Mouse (Mus musculus) heart, postnatal 10 days (tissue): ENCODE measurements around the gene Aldh3b2. TPM values are rescaled to one million over a fixed set of nuclear protein-coding genes. Genes with fewer than 3 reads are reported as not detected.

Source experiments
- DNase-seq, 2 experiments: peaks; one replicate each; pipeline ENCODE4 v3.0.0; 2021
- intact Hi-C: fragments of 180-260 bp; cut with DNase I; formaldehyde crosslinking; loops from one replicate; pipeline ENCODE4 v1.15.1; 2025
- total RNA-seq, 2 experiments: library from RNA; stranded (reverse); gene quantifications; 2 replicates each; pipeline ENCODE4 v1.2.3; 2021

Gene Aldh3b2
- total RNA-seq, 2 experiments from 2014 or later = 0.32 to 0.72 TPM

- DNase-seq = no peak
- intact Hi-C loops = no loop called here
Observed at GRCm38 (mm10) chr19:4003641-4004040, 31.5 kb downstream of the Aldh3b2 start.

- intact Hi-C loops = no loop called here
- no peak for DNase-seq
Observed at GRCm38 (mm10) chr19:4004331-4004730, 32.2 kb downstream of the Aldh3b2 start.

GRCm38 (mm10) chr19:4005091-4005490 is 33.0 kb downstream of the Aldh3b2 start:
- no peak for DNase-seq
- intact Hi-C loops = no loop called here

- DNase-seq = no peak
Observed at GRCm38 (mm10) chr19:4005971-4006370, 33.8 kb downstream of the Aldh3b2 start.

GRCm38 (mm10) chr19:4011086-4011485 is 39.0 kb downstream of the Aldh3b2 start:
- DNase-seq = no peak
- intact Hi-C loops = no loop called here

More at GRCm38 (mm10) chr19:4005971-4006370, 33.8 kb downstream of the Aldh3b2 start:
- intact Hi-C loops = no loop called here

- intact Hi-C loops = loop anchor here (1.0 kb wide), 1 partner anchor 66 kb away; no protein-coding TSS in a partner anchor
- DNase-seq = peak; percentile 98
Observed at GRCm38 (mm10) chr19:4012432-4013022, 40.4 kb downstream of the Aldh3b2 start, which contains the start of gene Ndufv1. Gene Ndufv1 (minus strand): TSS chr19:4012806.

GRCm38 (mm10) chr19:4013066-4013465 is 40.9 kb downstream of the Aldh3b2 start:
- no peak for DNase-seq
- intact Hi-C loops = no loop called here

- no peak for DNase-seq
- intact Hi-C loops = loop anchor here (5.0 kb wide), 3 partner anchors 67 to 212 kb away; partner anchors contain the start of genes Cabp2 and Coro1b
Observed at GRCm38 (mm10) chr19:4014802-4015201, 42.7 kb downstream of the Aldh3b2 start.

GRCm38 (mm10) chr19:4015635-4016034 is 43.5 kb downstream of the Aldh3b2 start:
- intact Hi-C loops = loop anchor here (5.0 kb wide), 3 partner anchors 67 to 212 kb away; partner anchors contain the start of genes Cabp2 and Coro1b
- no peak for DNase-seq

GRCm38 (mm10) chr19:4017921-4018587 is 45.9 kb downstream of the Aldh3b2 start:
- DNase-seq = no peak
- intact Hi-C loops = loop anchor here (5.0 kb wide), 3 partner anchors 64 to 209 kb away; partner anchors contain the start of genes Cabp2 and Coro1b

- peak; percentile 92 to 93 for DNase-seq
- intact Hi-C loops = loop anchor here (1.0 to 5.0 kb wide), 4 partner anchors 28 to 208 kb away; partner anchors contain the start of genes Cabp2 and Coro1b
Observed at GRCm38 (mm10) chr19:4018743-4019583, 46.8 kb downstream of the Aldh3b2 start.

GRCm38 (mm10) chr19:4023185-4023584 is 51.1 kb downstream of the Aldh3b2 start:
- intact Hi-C loops = no loop called here
- no peak for DNase-seq

GRCm38 (mm10) chr19:4027576-4027975 is 55.4 kb downstream of the Aldh3b2 start:
- intact Hi-C loops = no loop called here
- no peak for DNase-seq

Other genes starting within 250 kb of the Aldh3b2 start
- 10 to 100 TPM; 36.7 to 38.9 TPM for gene Kmt5b, start 204.9 kb upstream of the Aldh3b2 start, total RNA-seq
- gene Chka, start 120.6 kb upstream of the Aldh3b2 start, total RNA-seq = 10 to 100 TPM; 12.1 to 17.8 TPM
- gene Tcirg1, start 65.2 kb upstream of the Aldh3b2 start, total RNA-seq = 10 to 100 TPM; 15.7 to 16.2 TPM
- 100 to 1,000 TPM; 358 to 371 TPM for gene Ndufs8, start 59.6 kb upstream of the Aldh3b2 start, total RNA-seq
- gene Aldh3b1, start 42.5 kb upstream of the Aldh3b2 start, total RNA-seq = 1 to 10 TPM; 2.6 to 2.7 TPM
- 10 to 100 TPM; 19.7 to 24.5 TPM for gene Unc93b1, start 37.1 kb upstream of the Aldh3b2 start, total RNA-seq
- under 1 TPM; 0.10 to 0.24 TPM for gene Aldh3b3, start 13.7 kb upstream of the Aldh3b2 start, total RNA-seq
- gene Acy3, start 14.2 kb downstream of the Aldh3b2 start, total RNA-seq = 10 to 100 TPM; 12.8 to 13.4 TPM
- not detected for gene Tbx10, start 20.4 kb downstream of the Aldh3b2 start, total RNA-seq
- 10 to 100 TPM; 61.2 to 71.2 TPM for gene Nudt8, start 28.3 kb downstream of the Aldh3b2 start, total RNA-seq
- gene Gm49405, start 28.3 kb downstream of the Aldh3b2 start, total RNA-seq = 1 to 10 TPM; 1.4 to 1.6 TPM
- 100 to 1,000 TPM; 102 to 103 TPM for gene Doc2g, start 31.0 kb downstream of the Aldh3b2 start, total RNA-seq
- gene Ndufv1, start 40.5 kb downstream of the Aldh3b2 start, total RNA-seq = 100 to 1,000 TPM; 960 to 987 TPM
- 100 to 1,000 TPM; 270 to 278 TPM for gene Gstp1, start 65.7 kb downstream of the Aldh3b2 start, total RNA-seq
- 10 to 100 TPM; 87.3 to 90.7 TPM for gene Gstp2, start 73.7 kb downstream of the Aldh3b2 start, total RNA-seq
- not detected for gene Gstp3, start 87.2 kb downstream of the Aldh3b2 start, total RNA-seq
- not detected for gene Cabp2, start 109.2 kb downstream of the Aldh3b2 start, total RNA-seq
- 10 to 100 TPM; 21.9 to 26.3 TPM for gene Cdk2ap2, start 124.9 kb downstream of the Aldh3b2 start, total RNA-seq
- gene Pitpnm1, start 127.7 kb downstream of the Aldh3b2 start, total RNA-seq = 10 to 100 TPM; 30.8 to 32.8 TPM
- 10 to 100 TPM; 47.7 to 62.6 TPM for gene Aip, start 153.5 kb downstream of the Aldh3b2 start, total RNA-seq
- gene Gpr152, start 167.5 kb downstream of the Aldh3b2 start, total RNA-seq = not detected
- gene Cabp4, start 171.7 kb downstream of the Aldh3b2 start, total RNA-seq = not detected
- gene Coro1b, start 176.3 kb downstream of the Aldh3b2 start, total RNA-seq = 10 to 100 TPM; 87.2 to 90.7 TPM
- 1 to 10 TPM; 1.6 to 2.2 TPM for gene Ptprcap, start 181.3 kb downstream of the Aldh3b2 start, total RNA-seq
- gene Rps6kb2, start 191.0 kb downstream of the Aldh3b2 start, total RNA-seq = 10 to 100 TPM; 22.4 to 24.3 TPM
- 10 to 100 TPM; 40.2 to 53.6 TPM for gene Carns1, start 203.2 kb downstream of the Aldh3b2 start, total RNA-seq
- gene Tbc1d10c, start 219.0 kb downstream of the Aldh3b2 start, total RNA-seq = 1 to 10 TPM; 2.6 to 2.9 TPM
- 100 to 1,000 TPM; 420 to 454 TPM for gene Ppp1ca, start 219.7 kb downstream of the Aldh3b2 start, total RNA-seq
- 1 to 10 TPM; 6.0 to 8.6 TPM for gene Rad9a, start 229.3 kb downstream of the Aldh3b2 start, total RNA-seq
- gene Clcf1, start 241.9 kb downstream of the Aldh3b2 start, total RNA-seq = 1 to 10 TPM; 1.6 to 2.5 TPM
- gene AC109138.7, start 242.0 kb downstream of the Aldh3b2 start, total RNA-seq = not detected